Mouse (Mus musculus): ENCODE data around the gene Cyp24a1. TPM values are rescaled to one million over a fixed set of nuclear protein-coding genes. Genes with fewer than 3 reads are reported as not detected.

The Cyp24a1 gene
- polyA plus RNA-seq, 1 experiment from 2014 or later, result not detected

- no peak overlapping the region for H3K27ac ChIP-seq
- WGBS (ENCODE audit: insufficient replicate concordance), result 8% methylated on average over 5 of the region's 7 CpGs
- peak; percentile 55 for ATAC-seq
Measured at GRCm38 (mm10) chr2:170520321-170520971, 23.5 kb upstream of the Cyp24a1 start.

DNA sequence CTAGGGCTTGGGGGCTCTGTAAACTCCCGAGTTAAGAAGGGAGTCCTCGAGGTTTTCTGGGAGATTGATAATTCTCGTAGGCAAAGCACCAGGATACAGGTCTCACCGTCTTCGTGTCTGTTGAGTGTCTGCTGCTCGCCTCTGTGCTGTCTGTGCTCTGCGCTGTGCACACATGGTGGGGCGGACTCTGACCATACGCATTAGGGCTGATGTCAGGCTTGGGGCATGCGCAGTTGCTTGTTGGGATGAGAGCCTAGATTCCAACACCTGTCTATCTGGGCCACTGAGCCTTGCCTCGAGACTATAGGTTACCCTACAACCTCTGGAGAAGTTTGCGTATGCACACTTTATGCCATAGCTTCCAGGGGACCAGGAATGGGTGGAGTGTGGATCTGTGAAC lies 16.8 kb upstream of the Cyp24a1 start:
- no peak overlapping the region for H3K4me2 ChIP-seq
- no peaks in the 10 kb centered on the region for H3K9me3 ChIP-seq (replicated peaks)
- no peaks in the 10 kb centered on the region for H3K27me3 ChIP-seq (replicated peaks)
- no peak overlapping the region for H3K4me3 ChIP-seq
- 78% methylated on average over 12 of the region's 12 CpGs for WGBS (ENCODE audit: insufficient replicate concordance)
- H3K9ac ChIP-seq, result no peak overlapping the region
- peaks cover 34% of the 10 kb centered on the region for H3K4me1 ChIP-seq
- H3K36me3 ChIP-seq, result peaks cover 33% of the 10 kb centered on the region
- no peak overlapping the region for H3K27ac ChIP-seq
- no peak for ATAC-seq

More at GRCm38 (mm10) chr2:170520321-170520971, 23.5 kb upstream of the Cyp24a1 start:
- H3K4me1 ChIP-seq, result no peaks in the 10 kb centered on the region
- H3K36me3 ChIP-seq, result peaks cover 42% of the 10 kb centered on the region
- no peak overlapping the region for H3K9ac ChIP-seq
- H3K9me3 ChIP-seq (replicated peaks), result no peaks in the 10 kb centered on the region
- H3K27me3 ChIP-seq (replicated peaks), result no peaks in the 10 kb centered on the region
- no peak overlapping the region for H3K4me3 ChIP-seq
- no peak overlapping the region for H3K4me2 ChIP-seq

GRCm38 (mm10) chr2:170511073-170511891 lies 14.3 kb upstream of the Cyp24a1 start:
- peaks cover 6% of the 10 kb centered on the region; the same call in 1 of the 2 replicates for H3K27me3 ChIP-seq (replicated peaks)
- H3K4me1 ChIP-seq, result peaks cover 38% of the 10 kb centered on the region
- H3K27ac ChIP-seq, result peak overlapping the region; percentile 81
- peak overlapping the region; percentile 86 for H3K9ac ChIP-seq
- peak; percentile 76 for ATAC-seq
- peak overlapping the region; percentile 81 for H3K4me2 ChIP-seq
- H3K9me3 ChIP-seq (replicated peaks), result no peaks in the 10 kb centered on the region
- H3K36me3 ChIP-seq, result peaks cover 10% of the 10 kb centered on the region
- under 1% methylated on average over 67 of the region's 69 CpGs for WGBS (ENCODE audit: insufficient replicate concordance)
- peak overlapping the region; percentile 97 for H3K4me3 ChIP-seq

GRCm38 (mm10) chr2:170508821-170509220 lies 11.9 kb upstream of the Cyp24a1 start:
- Histone ChIP-seq H3K36me3 (no peaks in the 10 kb centered on the region), H3K27me3 (replicated peaks) (peaks cover 6% of the 10 kb centered on the region; the same call in 1 of the 2 replicates), H3K9me3 (replicated peaks) (no peaks in the 10 kb centered on the region), H3K4me1 (peaks cover 37% of the 10 kb centered on the region), H3K4me3 (peak overlapping the region; percentile 37), H3K4me2 (peak overlapping the region; percentile 65), H3K27ac (no peak overlapping the region), H3K9ac (0 out of 2 replicates have a peak overlapping the region, but pooled peaks have one; percentile 39)
- WGBS (ENCODE audit: insufficient replicate concordance), result 5% methylated on average over 12 of the region's 12 CpGs
- ATAC-seq, result no peak

- 3% methylated on average over 10 of the region's 10 CpGs for WGBS (ENCODE audit: insufficient replicate concordance)
- no peaks in the 10 kb centered on the region for H3K36me3 ChIP-seq
- no peak overlapping the region for H3K4me2 ChIP-seq
- no peak overlapping the region for H3K9ac ChIP-seq
- no peak for ATAC-seq
- H3K4me1 ChIP-seq, result peaks cover 26% of the 10 kb centered on the region
- H3K4me3 ChIP-seq, result no peak overlapping the region
- H3K27ac ChIP-seq, result no peak overlapping the region
- no peaks in the 10 kb centered on the region for H3K9me3 ChIP-seq (replicated peaks)
- H3K27me3 ChIP-seq (replicated peaks), result peaks cover 6% of the 10 kb centered on the region; the same call in 1 of the 2 replicates
Measured at GRCm38 (mm10) chr2:170507734-170508133, 10.8 kb upstream of the Cyp24a1 start.

- Histone ChIP-seq H3K9me3 (replicated peaks) (no peaks in the 10 kb centered on the region), H3K9ac (no peak overlapping the region), H3K36me3 (no peaks in the 10 kb centered on the region), H3K27ac (no peak overlapping the region), H3K4me1 (peaks cover 7% of the 10 kb centered on the region), H3K27me3 (replicated peaks) (peaks cover 15% of the 10 kb centered on the region), H3K4me2 (no peak overlapping the region), H3K4me3 (no peak overlapping the region)
- WGBS (ENCODE audit: insufficient replicate concordance), result 13% methylated on average over 4 of the region's 4 CpGs
- no peak for ATAC-seq
Measured at GRCm38 (mm10) chr2:170503983-170504382, 7.0 kb upstream of the Cyp24a1 start.

GRCm38 (mm10) chr2:170503343-170503742 lies 6.4 kb upstream of the Cyp24a1 start:
- 0 out of 2 replicates have a peak, but pooled peaks cover 2% of the 10 kb centered on the region for H3K4me1 ChIP-seq
- no peak for ATAC-seq
- H3K36me3 ChIP-seq, result no peaks in the 10 kb centered on the region
- no peaks in the 10 kb centered on the region for H3K9me3 ChIP-seq (replicated peaks)
- peaks cover 21% of the 10 kb centered on the region for H3K27me3 ChIP-seq (replicated peaks)
- no peak overlapping the region for H3K4me3 ChIP-seq
- H3K27ac ChIP-seq, result no peak overlapping the region
- H3K4me2 ChIP-seq, result no peak overlapping the region
- H3K9ac ChIP-seq, result no peak overlapping the region
- 14% methylated on average over 8 of the region's 8 CpGs for WGBS (ENCODE audit: insufficient replicate concordance)

- WGBS (ENCODE audit: insufficient replicate concordance), result 14% methylated on average over 8 of the region's 8 CpGs
- Histone ChIP-seq H3K27me3 (replicated peaks) (peaks cover 68% of the 10 kb centered on the region), H3K36me3 (no peaks in the 10 kb centered on the region), H3K9me3 (replicated peaks) (no peaks in the 10 kb centered on the region), H3K27ac (no peak overlapping the region), H3K4me2 (no peak overlapping the region), H3K4me3 (no peak overlapping the region), H3K9ac (no peak overlapping the region), H3K4me1 (peaks cover 6% of the 10 kb centered on the region; the same call in 1 of the 2 replicates)
- ATAC-seq, result no peak
Measured at GRCm38 (mm10) chr2:170498011-170498410, 1.1 kb upstream of the Cyp24a1 start.

DNA sequence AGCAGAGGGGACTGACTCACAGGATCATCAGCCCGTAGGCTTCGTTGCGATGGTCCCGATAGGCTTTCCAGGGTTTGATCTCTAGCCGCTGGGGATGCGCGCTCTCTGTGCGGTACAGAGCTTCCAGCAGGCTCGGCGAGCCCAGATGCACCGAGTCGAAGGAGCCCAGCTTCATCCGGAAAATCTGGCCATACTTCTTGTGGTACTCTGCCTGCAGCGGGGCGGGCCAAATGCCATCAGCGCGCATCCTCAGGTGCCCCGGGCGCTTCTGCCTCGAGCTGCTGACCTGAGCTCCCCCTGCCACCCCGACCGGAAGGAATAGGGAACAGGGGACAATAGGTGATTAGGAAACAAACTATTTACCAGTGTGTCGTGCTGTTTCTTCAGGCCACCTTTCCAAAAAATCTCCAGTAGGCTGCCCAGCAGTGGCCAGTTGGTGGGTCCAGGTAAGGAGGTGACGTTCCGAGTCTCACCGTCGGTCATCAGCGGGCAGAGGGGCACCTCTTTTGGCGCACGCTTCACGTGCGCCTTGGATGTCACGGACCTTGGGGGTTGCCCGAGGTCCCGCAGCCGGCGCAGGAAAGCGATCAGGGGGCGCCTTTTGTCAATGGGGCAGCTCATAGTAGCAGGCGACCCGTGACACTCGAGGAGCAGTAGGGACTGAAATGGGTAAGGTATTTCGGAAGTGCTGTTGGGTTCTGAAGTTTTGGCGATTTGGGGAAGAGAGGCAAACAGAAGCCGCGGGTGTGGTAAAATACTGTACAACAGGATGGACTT lies 603 bp downstream of the Cyp24a1 start, which contains the start of gene Pfdn4:
Gene Pfdn4, plus strand, starts transcription at position 275 of the 777 bp plus-strand sequence.
- peaks cover 77% of the 10 kb centered on the region for H3K27me3 ChIP-seq (replicated peaks)
- 2% methylated on average over 46 of the region's 46 CpGs for WGBS (ENCODE audit: insufficient replicate concordance)

DNA sequence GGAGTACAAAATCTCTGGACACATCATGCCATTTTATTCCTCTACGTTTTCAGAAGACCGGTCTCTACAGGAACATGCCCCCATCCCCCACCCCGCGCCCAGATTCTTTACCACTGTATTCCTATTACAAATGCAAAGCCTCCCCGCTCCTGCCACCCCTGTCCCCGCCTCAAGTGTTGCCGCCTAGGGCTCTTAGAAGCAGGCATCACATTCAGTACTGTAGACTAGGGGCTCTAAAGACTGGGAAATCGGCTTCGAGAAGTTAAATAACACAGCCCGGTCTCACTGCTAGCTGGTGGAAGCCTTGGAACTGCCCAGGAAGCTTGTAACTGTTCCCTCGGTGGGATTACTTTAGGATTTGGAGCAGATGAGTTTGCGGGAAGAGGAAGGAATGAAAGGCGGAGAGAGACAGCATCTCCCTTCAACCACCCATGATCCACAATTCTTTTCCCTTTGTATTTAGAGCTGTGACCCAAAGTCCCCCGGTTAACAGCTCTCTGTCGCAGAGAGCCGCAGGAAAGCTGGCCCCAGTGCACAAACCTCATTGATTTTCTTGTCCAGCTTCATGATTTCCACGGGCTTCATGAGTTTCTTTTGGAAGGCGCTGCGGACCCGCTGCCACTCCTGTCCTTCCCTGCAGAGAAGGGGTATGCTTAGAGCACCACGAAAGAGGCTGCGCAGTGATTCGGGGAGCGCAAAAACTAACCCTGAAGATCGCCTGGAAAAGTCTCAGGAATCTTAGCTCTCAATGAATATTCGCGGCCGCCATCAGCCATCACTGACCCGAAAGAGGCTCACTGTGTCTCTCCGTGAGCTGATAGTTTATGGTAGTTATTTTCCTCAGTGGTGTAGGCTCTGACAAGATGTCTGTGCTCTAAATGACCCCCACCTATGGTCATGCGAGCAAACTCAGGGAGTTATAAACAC lies 1.9 kb downstream of the Cyp24a1 start:
- 0 out of 2 replicates have a peak overlapping the region, but pooled peaks have one; percentile 14 for H3K4me2 ChIP-seq
- H3K9ac ChIP-seq, result no peak overlapping the region
- WGBS (ENCODE audit: insufficient replicate concordance), result 7% methylated on average over 31 of the region's 31 CpGs
- H3K27ac ChIP-seq, result no peak overlapping the region
- no peak overlapping the region; the same call in 1 of the 2 replicates for H3K4me3 ChIP-seq
- peaks cover 6% of the 10 kb centered on the region; the same call in 1 of the 2 replicates for H3K4me1 ChIP-seq
- H3K27me3 ChIP-seq (replicated peaks), result peaks cover 79% of the 10 kb centered on the region
- no peaks in the 10 kb centered on the region for H3K36me3 ChIP-seq
- no peak for ATAC-seq
- no peaks in the 10 kb centered on the region for H3K9me3 ChIP-seq (replicated peaks)

More for the DNA sequence above, 603 bp downstream of the Cyp24a1 start, which contains the start of gene Pfdn4:
- Histone ChIP-seq H3K4me3 (no peak within 1 kb of the TSS), H3K9ac (no peak within 1 kb of the TSS), H3K4me1 (peaks cover 6% of the 10 kb centered on the region; the same call in 1 of the 2 replicates), H3K27ac (no peak within 1 kb of the TSS), H3K9me3 (replicated peaks) (no peaks in the 10 kb centered on the region), H3K4me2 (peak within 1 kb of the TSS; percentile 40), H3K36me3 (no peaks in the 10 kb centered on the region)
- no peak for ATAC-seq
